Mouse (Mus musculus) heart, embryonic 12.5 days (tissue): ENCODE data around the gene Arhgef12. TPM values are rescaled to one million over a fixed set of nuclear protein-coding genes. Genes with fewer than 3 reads are reported as not detected.

Source experiments
- ATAC-seq: fragments of 200-750 bp; cut with Nextera tagmentation; 2 replicates; pipeline ENCODE4 v1.8.0; 2017; ENCODE audit warnings: moderate TSS enrichment, moderate library complexity; ENCODE audit not compliant: insufficient number of reproducible peaks, low FRiP score
- H3K27ac ChIP-seq: fragments of 300-500 bp; sonication (generic); 2 replicates; pipeline ENCODE4 v1.5.1; 2016; ENCODE audit warnings: mild to moderate bottlenecking, moderate library complexity; ENCODE audit not compliant: poor library complexity, severe bottlenecking
- H3K27me3 ChIP-seq: fragments of 300-500 bp; sonication (generic); replicated peaks from 2 replicates; pipeline ENCODE4 v1.6.1; 2016; ENCODE audit warnings: mild to moderate bottlenecking, moderate library complexity
- H3K36me3 ChIP-seq: fragments of 300-500 bp; sonication (generic); 2 replicates; pipeline ENCODE4 v1.6.1; 2016; ENCODE audit warnings: mild to moderate bottlenecking, moderate library complexity
- H3K4me1 ChIP-seq: fragments of 300-500 bp; sonication (generic); replicated peaks from 2 replicates; pipeline ENCODE4 v1.6.1; 2016; ENCODE audit warnings: mild to moderate bottlenecking
- H3K4me2 ChIP-seq: fragments of 300-500 bp; sonication (generic); 2 replicates; pipeline ENCODE4 v1.6.1; 2016; ENCODE audit warnings: mild to moderate bottlenecking, moderate library complexity
- H3K4me3 ChIP-seq: fragments of 300-500 bp; sonication (generic); 2 replicates; pipeline ENCODE4 v1.5.1; 2016; ENCODE audit warnings: mild to moderate bottlenecking
- H3K9ac ChIP-seq: fragments of 300-500 bp; sonication (generic); 2 replicates; pipeline ENCODE4 v1.6.1; 2016; ENCODE audit warnings: mild to moderate bottlenecking, moderate library complexity
- H3K9me3 ChIP-seq: fragments of 300-500 bp; sonication (generic); replicated peaks from 2 replicates; pipeline ENCODE4 v1.6.1; 2016; ENCODE audit warnings: mild to moderate bottlenecking, moderate library complexity
- WGBS: fragments of 180-500 bp; shearing (Covaris S2); methylation state at CpG from one replicate; pipeline ENCODE4 v1.1.7; 2016; 5-methylcytosine and 5-hydroxymethylcytosine counted together
- polyA plus RNA-seq: library from polyadenylated mRNA; unstranded; fragments of >200 nt; fragmentation: Nextera tagmentation; extraction: Ambion mirVana; gene quantifications from 2 replicates; pipeline ENCODE4 v1.2.1, GENCODE M21; 2016

Gene Arhgef12
- polyA plus RNA-seq, 1 experiment from 2014 or later = 13.9 TPM

GRCm38 (mm10) chr9:42921830-42922229 is 185.2 kb downstream of the Arhgef12 start:
- H3K27me3 ChIP-seq = peaks cover 22% of the 10 kb centered on the region
- no peaks in the 10 kb centered on the region for H3K9me3 ChIP-seq
- no peak overlapping the region for H3K4me2 ChIP-seq
- H3K4me1 ChIP-seq = no peaks in the 10 kb centered on the region
- no peak for ATAC-seq
- H3K36me3 ChIP-seq = no peaks in the 10 kb centered on the region
- H3K9ac ChIP-seq = no peak overlapping the region
- no peak overlapping the region for H3K4me3 ChIP-seq
- 71% methylated on average over 4 of the region's 4 CpGs for WGBS
- no peak overlapping the region for H3K27ac ChIP-seq

- Histone ChIP-seq H3K4me2 (no peak overlapping the region), H3K27ac (no peak overlapping the region), H3K36me3 (no peaks in the 10 kb centered on the region), H3K9me3 (no peaks in the 10 kb centered on the region), H3K4me1 (no peaks in the 10 kb centered on the region), H3K4me3 (no peak overlapping the region), H3K27me3 (peaks cover 22% of the 10 kb centered on the region), H3K9ac (no peak overlapping the region)
- WGBS = 50% methylated on average over 7 of the region's 7 CpGs
- no peak for ATAC-seq
Observed at GRCm38 (mm10) chr9:42920190-42920589, 186.8 kb downstream of the Arhgef12 start.

- H3K9me3 ChIP-seq = no peaks in the 10 kb centered on the region
- no peak overlapping the region for H3K4me2 ChIP-seq
- H3K9ac ChIP-seq = no peak overlapping the region
- WGBS = 86% methylated on average over 7 of the region's 7 CpGs
- no peaks in the 10 kb centered on the region for H3K4me1 ChIP-seq
- no peak overlapping the region for H3K27ac ChIP-seq
- H3K4me3 ChIP-seq = no peak overlapping the region
- ATAC-seq = no peak
- peaks cover 31% of the 10 kb centered on the region for H3K27me3 ChIP-seq
- no peaks in the 10 kb centered on the region for H3K36me3 ChIP-seq
Observed at GRCm38 (mm10) chr9:42917911-42918310, 189.1 kb downstream of the Arhgef12 start.

Other genes starting within 250 kb of the Arhgef12 start
- gene Grik4, start 162.7 kb downstream of the Arhgef12 start, polyA plus RNA-seq = 0.28 and 0.42 TPM in 2 replicates
- 15.2 and 18.6 TPM in 2 replicates for gene Tmem136, start 9.3 kb upstream of the Arhgef12 start, polyA plus RNA-seq
- not detected in 2 replicates for gene Pou2f3, start 103.1 kb upstream of the Arhgef12 start, polyA plus RNA-seq
- 37.1 and 37.6 TPM in 2 replicates for gene Oaf, start 132.7 kb upstream of the Arhgef12 start, polyA plus RNA-seq
- 0.06 and 0.29 TPM in 2 replicates for gene Trim29, start 203.6 kb upstream of the Arhgef12 start, polyA plus RNA-seq